Mouse (Mus musculus) brain, embryonic 18.5 days (tissue): ENCODE data around the gene Arhgef6.

Source experiments
- DNase-seq: peaks from one replicate; pipeline ENCODE4 v3.0.0-alpha.2; 2012; ENCODE audit warnings: low read depth, low spot score

Gene Arhgef6

DNA sequence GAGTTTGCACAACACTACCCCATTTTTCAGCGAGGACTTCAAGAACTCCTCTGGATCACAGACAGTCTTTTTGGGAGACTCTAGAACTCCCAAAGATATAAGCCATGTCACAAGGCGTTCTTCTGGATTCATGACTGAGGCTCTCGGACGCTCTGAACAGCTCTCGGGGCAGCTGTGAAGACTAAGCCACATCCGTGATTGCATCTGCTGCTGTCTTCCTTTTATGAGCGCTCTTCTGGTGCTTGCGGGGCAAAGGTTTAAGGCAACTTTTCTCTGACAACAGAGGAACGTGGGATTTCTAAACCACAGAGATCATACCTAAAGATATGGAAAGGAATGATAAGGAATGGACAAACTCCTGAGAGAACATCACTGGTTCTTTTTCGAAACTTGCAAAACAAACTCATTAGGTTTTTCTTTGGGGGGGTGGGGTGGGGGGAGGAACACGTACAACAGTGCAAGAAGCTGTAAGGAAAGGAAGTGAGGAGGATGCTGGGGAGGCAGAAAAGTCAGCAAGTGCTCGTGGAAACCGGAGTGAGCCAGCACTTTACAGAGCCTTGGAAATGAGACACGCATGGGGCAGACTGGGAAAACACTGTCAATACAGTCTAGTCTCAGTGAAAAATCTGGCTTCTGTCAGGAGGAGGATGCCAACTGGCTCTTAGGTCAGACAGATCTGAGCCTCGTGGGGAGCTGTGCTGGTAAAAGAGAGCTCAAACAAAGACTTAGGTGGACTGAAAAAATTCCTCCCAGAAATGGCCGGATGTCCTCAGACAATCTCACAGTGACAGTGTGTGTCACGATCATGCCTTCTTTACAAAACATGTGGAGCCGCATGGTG lies at the start of gene Arhgef6:
Arhgef6 (minus strand) TSS at position 359 of the 841 bp plus-strand sequence.
- DNase-seq, result no peak

DNA sequence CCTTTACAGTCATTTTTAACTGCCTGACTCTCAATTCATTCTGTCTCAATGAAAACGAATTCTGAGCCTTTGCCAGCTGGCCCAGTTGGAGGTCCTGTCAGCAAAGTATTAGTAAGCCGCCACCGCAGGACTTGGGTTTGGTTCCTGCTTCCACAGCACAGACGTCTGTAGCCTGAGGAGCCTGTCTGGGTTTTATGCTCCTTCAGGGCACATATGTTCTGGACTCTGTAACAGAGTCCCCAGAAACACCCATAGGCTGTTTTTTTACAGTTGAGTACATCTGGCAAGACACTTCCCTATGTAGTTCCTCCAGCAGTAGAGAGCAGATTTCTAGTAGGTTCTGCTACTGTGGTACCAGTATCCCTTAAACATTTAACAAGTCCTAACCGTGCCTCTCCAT lies 42.4 kb upstream of the Arhgef6 start:
- no peak for DNase-seq

DNA sequence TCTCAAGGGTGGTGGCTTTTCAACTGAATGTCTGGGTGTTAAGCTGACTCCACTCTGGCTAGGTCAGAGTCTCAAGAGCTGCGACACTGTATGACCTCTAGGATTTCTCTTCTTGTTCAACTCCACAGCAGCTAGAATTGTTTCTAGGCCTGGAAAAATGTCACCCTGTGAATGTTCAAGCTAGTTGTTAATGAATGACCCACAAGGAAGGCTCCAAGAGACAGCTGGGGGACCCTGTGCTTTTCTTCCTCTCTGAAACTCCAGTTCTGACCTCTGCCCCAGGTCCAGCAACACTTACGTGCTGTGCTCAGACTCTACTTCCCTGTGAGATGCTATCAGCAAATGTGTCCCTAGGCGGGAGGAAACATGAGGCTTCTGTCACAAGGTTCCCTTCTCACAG lies 40.0 kb upstream of the Arhgef6 start:
- no peak for DNase-seq

DNA sequence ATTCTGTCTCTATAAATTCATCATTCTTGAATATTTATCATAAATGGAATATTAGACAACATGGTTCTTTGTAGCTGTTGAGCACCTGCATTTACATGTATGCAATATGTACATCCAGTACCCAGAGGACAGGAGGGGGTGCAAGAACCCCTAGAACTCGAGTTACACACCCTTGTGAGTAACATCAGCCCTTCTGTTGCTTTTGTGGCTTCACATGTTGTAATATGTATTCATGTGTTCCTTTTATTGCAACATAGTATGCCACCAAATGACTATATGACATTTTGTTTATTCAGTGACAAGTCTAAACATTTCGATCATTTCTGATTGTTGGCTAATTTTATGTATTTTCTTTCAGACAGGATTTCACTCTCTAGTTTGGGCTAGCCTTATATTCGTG lies 38.6 kb upstream of the Arhgef6 start:
- DNase-seq, result no peak

DNA sequence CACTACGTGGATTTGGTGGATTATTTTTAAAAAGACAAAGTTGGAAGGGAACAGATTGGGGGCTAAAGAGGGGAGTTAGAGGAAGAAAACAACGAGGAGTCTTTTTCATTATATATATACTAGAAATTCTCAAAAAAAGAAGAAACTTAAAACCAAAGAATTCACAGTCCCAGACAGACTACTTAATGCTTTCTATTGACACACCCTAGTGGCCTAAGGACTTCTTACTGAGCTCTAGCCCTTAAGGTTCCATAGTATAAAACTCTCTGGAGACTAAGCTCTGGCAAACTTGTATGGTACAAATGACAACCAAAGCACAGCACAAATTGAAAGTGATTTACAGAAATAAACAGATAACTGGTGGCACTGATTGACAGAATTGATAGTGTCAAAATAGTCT lies 35.5 kb upstream of the Arhgef6 start:
- DNase-seq, result no peak

DNA sequence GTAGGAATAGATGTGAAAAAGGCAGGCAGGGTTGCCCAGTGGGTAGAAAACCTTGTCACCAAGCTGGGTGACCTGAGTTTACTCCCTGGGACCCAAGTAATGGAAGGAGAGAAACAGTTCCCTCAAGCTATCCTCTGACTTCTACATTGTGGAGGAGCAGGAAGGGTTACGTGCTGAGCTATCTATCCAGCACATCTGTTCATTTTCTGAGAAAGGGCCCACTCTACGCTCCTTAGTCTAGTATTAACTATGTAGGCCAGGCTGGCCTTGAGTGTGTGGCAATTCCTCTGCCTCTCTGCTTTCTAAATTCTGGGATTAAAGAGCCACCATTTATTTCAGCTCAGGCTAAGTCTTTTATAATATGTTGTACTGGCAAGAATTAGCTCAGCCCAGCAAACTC lies 35.0 kb upstream of the Arhgef6 start:
- DNase-seq, result no peak

DNA sequence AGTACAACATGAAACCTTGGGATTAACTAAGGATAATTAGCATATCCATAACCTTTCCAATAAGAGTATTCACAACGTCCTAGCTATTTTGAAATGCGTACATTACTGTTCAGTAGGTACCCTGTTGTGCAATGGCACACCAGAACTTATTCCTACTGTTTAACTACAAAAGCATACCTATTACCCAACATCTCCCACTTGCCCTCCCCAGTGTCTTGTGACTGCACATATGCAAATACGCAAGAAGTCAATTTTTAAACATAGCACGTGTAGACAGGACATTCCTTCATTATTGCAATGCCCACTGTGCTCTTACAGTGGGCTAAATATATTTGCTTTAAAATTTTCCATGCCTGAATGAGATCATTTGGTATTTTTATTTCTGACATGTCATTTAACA lies 34.4 kb upstream of the Arhgef6 start:
- no peak for DNase-seq

DNA sequence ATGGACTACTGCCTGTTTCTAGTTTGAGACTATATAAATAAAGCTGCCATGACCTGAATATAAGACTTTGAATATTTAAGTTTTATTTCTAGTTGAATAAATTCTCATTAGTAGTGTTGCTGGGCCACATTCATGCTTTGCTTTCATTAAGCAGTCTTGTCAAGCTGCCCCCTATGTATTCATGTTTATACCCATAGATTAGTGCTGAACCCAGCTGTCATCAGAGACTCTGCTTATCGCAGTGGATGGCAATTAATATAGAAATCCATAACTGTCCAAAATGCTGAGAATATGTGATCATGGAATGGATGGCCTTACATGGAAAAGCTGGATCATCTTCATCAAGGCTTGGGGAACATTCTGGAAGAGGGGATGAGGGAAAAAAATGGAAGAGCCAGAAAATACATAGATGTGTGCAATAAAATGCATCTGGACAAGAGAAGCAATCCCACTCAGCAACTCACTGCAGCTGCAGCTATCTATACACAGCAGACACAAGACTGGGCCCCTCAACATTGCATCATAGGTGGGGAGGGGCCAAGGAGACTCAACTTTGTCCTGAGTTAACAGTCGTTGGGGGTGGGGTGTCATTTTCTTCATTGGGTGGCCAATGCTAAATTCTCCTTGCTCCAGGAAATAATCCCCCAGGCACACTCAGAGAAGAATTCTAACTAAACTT lies 26.5 kb upstream of the Arhgef6 start:
- DNase-seq, result no peak

DNA sequence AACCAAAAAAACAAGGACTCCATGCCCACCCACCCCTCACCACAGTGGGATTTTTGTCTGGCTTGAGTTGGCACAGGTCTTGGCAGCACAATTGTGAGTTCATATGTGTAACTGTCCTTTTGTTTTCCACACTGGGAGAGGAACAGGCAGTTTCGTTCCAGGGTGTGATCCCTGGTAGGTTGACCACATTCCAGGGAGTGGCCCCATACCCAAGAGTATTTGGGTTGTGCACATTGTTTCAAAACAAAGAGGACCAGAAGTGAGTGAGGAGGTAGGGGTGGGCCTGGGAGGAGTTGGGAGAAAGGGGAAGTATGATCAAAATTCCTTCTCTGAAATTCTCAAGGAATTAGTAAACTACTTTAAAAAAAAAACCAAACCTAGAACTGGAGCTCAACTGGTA lies 20.8 kb upstream of the Arhgef6 start:
- DNase-seq, result no peak

DNA sequence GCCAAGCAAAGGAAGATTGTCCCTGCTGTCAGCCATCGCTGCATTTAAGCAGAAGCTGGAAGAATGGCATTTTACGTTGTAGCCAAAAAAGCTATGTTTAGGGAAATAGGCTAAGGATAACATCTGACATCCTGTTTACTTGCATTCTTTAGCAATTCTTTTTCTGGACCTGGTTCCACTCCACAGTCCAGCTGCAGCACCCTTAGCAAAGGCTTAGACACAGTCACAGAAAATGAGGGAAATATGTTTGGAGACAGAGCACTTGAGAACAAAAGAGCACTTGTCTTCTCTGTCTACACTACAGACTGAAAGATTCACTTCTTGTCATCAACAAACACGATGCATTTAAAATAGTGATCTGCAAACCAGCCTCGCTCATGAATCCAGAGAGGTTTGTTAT lies 691 bp upstream of the Arhgef6 start:
- DNase-seq, result no peak

DNA sequence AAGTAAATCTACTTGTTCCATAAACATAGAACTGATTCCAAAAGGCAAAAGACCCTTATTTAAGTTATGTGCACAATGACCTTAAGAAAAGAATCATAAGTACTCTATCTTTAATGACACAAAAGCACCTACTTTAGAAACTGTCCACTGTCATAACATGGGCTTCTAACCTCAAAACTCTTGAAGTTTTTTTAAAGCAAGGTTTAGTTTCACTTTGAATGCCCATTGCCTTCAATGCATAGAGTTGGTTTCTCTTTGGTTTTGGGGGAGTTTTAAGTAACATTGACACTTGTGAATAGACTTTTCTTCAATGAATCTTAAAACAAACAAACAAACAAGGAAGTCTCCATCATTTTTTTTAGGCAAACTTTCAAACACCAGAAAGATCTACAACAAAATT lies 947 bp downstream of the Arhgef6 start:
- DNase-seq, result no peak

DNA sequence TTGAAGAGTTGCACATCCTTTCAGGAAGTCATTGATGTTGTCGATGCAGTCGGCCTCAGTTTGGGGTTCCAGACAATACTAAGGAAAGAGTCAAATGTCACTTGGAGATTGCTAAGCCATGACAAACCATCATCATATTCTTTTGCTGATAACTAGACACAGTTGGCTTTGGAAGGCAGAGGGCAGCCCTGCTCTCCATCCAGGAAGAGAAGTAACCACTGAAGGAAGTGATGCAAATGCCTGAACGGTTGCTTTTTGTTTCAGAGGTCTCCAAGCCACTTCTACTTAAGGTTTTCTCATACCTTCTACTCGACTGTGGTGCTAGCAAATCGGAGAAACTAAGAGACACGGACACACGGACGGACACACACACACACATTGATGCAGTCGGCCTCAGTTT lies 1.6 kb downstream of the Arhgef6 start:
- DNase-seq, result no peak

DNA sequence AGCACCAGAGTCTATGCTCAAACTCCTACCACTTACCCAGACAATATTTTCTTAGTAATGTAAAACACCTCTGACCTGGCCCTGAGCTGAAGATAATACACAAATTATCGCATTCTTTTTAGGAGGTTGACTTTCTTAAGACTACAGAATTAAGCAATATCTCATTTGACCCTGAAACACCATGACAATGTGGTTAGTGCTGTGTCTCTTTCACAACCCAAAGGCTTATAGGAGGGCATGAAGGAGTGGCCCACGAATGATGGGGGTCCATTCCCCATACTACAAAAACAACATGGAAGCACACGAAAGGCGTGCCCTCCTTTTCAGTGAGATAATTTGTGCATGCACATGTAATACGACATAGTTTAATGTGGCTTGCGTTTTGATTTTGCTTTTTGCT lies 3.2 kb downstream of the Arhgef6 start:
- no peak for DNase-seq

DNA sequence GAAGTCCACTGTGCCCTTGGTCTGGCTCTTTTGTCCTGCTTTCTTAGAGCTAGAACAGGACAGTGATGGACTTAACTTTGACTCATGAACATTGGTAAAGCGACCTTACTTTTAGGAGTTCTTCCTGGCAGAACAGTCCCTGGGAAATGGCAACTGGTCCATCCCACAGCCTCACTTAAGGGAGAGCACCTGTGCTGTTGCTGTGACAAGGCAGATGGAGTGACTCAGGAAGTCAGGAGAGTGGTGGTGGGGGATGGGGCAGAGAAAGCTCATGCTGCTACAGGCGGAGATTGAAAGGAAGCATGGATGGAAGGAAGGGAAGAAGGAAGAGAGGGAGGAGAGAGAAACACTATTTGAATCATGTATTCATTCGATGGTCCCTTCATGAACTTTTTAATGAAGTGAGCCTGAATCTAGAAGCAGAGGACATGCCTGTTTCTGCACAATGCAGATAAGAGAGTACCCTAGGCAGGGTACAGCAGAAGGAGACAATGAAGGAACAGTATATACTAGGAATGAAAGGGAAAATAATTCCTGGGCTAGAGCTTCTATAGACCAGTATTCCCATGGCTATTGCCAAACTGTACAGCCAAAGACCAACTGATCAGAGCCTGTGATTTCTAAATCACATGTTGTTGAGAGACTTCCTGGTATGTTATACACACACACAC lies 10.7 kb downstream of the Arhgef6 start:
- DNase-seq, result no peak

DNA sequence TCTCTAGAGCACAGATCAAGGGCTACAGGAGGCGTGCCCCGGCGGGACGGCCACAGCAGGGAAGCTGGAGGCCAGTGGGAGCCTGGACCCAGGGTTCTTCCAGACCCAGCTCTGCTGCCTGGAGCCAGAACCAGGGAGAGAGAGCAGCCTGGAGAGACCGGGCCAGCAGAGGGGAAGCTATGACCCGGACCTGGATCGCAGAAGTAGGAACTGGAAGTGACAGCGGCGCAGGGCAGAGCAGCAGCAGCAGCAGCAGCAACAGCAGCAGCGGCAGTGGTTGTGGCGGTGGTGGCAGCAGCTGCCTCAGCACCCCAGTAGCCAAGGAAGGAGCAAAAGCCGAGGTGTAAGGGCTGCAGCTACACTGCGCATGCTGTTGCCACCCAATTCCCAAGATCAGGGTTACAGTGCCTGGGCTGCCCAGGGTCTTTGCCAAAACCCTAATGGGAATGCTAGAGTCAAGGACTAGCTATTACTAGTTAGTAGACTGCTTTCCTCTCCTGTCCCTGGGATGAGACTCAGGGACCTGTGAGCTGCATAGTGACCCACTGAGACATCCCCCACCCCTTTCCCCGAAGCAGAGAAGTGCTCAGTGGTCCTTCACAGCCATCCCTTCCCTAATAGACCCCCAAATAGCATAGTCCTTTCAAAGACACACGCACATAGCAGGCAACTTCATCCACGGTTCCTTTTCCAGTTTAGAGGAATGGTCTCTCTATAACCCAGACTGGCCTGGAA lies 11.9 kb downstream of the Arhgef6 start:
- DNase-seq, result no peak

DNA sequence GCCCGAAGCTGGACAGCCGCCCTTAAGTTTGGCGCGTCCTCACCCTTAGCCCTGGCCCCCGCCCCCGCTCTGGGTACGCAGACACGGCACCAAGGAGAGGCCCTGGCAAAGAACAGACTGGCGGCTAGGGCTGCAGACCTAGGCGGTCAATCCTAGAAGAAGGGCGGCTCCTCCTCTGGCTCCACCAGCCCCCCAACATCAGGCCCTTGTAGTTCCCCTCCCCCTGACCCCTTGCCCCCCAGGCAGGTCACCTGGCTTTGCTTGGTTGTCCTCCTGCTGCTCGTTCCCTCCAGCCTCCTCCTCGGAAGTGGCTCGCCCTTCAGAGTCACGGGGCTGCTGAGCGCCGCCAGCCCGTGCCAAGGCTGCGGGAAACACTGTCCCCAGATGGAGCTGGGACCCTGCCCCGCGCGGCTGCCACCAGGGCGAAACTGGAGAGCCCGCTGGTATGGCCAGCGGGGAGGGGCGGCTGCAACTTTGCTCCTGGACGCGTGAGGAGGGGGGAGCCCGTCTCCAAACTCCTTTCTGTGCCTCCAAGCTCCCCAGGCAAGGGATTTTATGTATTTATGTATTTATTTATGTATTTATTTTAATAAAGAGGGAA lies 12.6 kb downstream of the Arhgef6 start:
- no peak for DNase-seq

DNA sequence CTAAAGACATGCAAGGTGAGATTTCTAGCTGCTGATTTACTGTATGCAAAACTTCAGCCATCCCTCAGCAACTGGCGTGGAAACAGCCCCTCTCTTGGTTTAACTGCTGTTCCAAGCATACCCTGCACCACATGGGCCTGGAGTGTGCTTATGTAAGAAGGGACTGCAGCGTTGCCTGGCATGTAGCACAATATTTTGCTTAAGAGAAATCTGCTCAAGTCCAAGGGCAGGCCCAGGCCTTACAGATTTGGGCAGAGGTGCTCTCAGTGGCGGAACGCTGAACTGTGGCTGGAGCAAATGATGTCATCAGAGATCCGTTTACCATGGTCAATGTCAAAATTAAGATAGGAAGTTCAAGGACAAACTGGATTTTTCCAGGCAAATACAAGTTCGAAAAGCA lies 13.6 kb downstream of the Arhgef6 start:
- no peak for DNase-seq

DNA sequence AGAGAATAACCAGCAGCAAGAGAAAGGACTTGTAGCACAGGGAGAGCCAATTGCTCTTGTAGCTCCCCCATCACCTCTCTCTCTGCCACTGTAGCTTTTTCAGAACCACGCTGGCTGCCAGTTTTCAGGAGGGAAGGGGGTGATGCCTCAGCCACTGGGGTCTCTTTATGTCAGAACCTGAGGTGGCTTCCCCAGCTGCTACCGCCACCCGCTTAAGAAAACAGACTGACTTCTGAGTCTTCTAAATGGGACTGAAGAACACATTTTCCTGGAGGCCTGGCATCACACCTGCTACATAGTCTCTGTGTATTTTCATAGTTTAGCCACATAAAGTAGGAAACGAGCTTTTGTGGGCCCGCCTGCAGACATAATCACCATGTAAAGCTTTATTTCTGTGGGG lies 26.5 kb downstream of the Arhgef6 start:
- no peak for DNase-seq

DNA sequence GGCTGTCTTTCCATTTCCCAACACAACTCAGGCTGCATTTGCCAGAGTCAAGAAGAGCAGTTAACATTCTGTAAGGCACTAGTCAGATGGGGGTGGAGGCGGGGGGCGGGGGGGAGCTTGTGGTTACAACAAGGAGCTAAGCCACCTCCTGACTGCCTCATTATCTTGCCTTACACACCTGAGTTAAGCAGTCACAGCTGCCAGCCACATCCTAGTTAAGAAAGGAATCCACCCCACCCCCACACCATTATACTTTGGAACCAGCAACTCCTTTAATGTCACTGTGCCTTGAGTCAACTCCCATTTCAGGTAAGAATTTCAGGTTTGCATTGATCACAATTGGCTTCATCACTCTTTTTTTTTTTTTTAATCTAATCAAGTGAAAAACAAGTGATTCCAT lies 28.5 kb downstream of the Arhgef6 start:
- DNase-seq, result no peak

DNA sequence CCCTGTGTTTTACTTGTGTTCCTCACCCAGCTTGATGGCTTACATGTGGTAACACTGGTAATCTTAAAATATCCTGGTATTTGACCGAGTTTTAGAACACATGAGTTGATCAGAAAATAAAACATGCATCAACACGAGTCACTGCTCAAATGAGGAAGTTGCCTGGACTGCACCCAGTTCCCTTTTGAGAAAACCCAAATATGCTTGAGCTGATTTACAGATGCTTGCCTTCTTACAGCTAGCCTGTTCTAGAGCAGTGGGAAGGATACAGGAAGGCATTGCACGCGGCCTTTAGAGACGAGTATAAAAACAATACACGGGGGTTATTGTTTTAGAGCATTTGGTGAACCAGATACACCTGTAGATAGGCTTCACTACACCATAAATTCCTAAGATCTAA lies 31.8 kb downstream of the Arhgef6 start:
- DNase-seq, result no peak

DNA sequence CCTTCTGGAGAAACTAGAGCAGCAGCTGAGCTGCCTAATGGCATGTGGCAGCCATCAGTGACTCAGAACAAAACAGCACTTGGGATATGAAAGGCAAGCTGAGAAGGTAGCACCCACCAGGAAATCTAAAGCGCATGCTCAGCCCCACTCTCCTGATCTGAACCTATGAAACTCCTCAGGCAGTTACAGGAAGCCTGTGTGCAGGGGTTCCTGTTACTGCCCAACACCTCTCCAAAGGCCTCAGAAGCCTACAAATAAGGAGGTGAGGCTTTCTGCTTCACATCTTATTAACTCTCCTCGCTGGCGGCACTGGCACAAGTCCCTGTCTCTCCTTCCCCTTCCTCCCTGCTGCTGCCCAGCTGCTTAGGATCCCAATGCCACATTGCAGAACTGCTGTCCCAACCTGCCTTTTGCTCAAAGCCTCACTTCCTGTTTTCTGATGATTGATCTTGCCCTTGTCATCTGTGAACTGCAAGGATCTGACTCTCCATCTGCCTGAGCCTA lies 33.7 kb downstream of the Arhgef6 start:
- no peak for DNase-seq
